Mouse (Mus musculus): ENCODE data around the gene Nphp4. TPM values are rescaled to one million over a fixed set of nuclear protein-coding genes. Genes with fewer than 3 reads are reported as not detected.

Gene Nphp4
- polyA plus RNA-seq, 1 experiment from 2014 or later, result 6.1 TPM

DNA sequence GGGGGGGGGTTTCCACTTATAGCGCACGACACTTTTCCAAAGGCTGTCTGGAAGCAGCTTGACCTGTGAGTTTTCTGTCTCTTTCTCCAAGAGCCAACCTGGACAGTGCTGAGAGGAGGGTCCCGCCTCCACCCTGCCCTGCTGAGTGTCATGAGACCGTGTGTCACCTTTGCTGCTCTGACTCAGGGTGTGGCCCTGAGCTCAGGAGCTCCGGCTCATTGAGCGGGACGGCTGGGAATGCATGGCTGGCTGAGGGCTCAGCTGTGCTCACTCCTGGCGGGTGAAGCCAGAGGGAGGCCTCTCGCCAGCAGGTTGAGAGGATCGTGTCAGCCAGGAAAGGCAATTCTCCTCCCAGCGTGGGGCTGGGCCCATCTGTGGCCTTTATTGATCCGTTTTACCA, 97.8 kb downstream of the Nphp4 start:
- no peak overlapping the region for H3K4me3 ChIP-seq
- no peaks in the 10 kb centered on the region for H3K36me3 ChIP-seq
- H3K4me2 ChIP-seq, result no peak overlapping the region
- H3K27me3 ChIP-seq, result no peaks in the 10 kb centered on the region
- H3K4me1 ChIP-seq (replicated peaks), result peaks cover 6% of the 10 kb centered on the region; the same call in 1 of the 2 replicates
- H3K9me3 ChIP-seq, result no peaks in the 10 kb centered on the region
- no peak overlapping the region for H3K9ac ChIP-seq
- no peak overlapping the region for H3K27ac ChIP-seq (replicated peaks)
- no peak for ATAC-seq (ENCODE audit: low FRiP score, low read depth)
- 48% methylated on average over 12 of the region's 12 CpGs for WGBS

DNA sequence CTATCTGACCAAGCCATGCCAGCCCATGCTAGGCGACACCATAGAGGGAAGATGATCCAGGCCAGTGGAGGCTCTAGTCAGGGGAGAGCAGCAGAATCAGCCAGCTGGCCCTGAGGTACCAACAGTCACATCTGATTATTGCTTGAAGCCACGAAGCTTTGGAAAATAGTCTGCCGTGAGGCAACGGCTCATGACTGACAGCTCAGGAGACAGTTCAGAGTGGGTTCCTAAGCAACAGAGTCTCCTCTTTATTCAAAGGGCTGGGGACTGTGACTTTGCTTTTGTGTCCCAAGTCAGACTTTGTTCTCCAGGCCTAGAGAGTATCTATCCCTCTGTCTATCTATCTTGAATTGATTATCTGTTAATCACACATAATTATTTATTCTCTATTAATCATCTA, 100.3 kb downstream of the Nphp4 start:
- no peak overlapping the region for H3K4me2 ChIP-seq
- ATAC-seq (ENCODE audit: low FRiP score, low read depth), result no peak
- no peaks in the 10 kb centered on the region for H3K9me3 ChIP-seq
- H3K36me3 ChIP-seq, result no peaks in the 10 kb centered on the region
- H3K4me3 ChIP-seq, result no peak overlapping the region
- H3K9ac ChIP-seq, result no peak overlapping the region
- H3K4me1 ChIP-seq (replicated peaks), result 0 out of 2 replicates have a peak, but pooled peaks cover 3% of the 10 kb centered on the region
- H3K27ac ChIP-seq (replicated peaks), result no peak overlapping the region
- 37% methylated on average over 4 of the region's 4 CpGs for WGBS
- H3K27me3 ChIP-seq, result no peaks in the 10 kb centered on the region

DNA sequence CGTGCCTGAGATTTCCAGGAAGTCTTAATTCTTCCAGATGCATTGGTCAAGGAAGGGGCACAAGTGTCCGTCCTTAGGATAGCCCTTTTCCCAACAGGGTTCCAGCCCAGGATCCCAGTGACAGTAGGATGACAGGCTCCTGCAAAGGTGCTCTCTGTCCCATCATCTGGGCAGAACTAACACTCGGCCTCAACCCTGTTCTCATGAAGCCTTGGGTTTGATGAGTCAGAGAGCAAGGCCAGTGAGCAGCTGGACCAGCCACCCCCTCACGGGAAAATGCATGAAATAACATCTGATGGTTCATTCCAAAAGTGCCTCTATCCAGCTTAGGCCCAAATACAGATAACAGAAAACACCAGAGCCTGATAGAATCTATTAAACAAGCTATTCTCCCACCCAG, 103.5 kb downstream of the Nphp4 start:
- Histone ChIP-seq H3K27me3 (no peaks in the 10 kb centered on the region), H3K9ac (no peak overlapping the region), H3K9me3 (no peaks in the 10 kb centered on the region), H3K4me3 (no peak overlapping the region), H3K4me2 (no peak overlapping the region), H3K27ac (replicated peaks) (no peak overlapping the region), H3K36me3 (no peaks in the 10 kb centered on the region), H3K4me1 (replicated peaks) (0 out of 2 replicates have a peak, but pooled peaks cover 3% of the 10 kb centered on the region)
- ATAC-seq (ENCODE audit: low FRiP score, low read depth), result no peak
- WGBS, result 81% methylated on average over 4 of the region's 4 CpGs

DNA sequence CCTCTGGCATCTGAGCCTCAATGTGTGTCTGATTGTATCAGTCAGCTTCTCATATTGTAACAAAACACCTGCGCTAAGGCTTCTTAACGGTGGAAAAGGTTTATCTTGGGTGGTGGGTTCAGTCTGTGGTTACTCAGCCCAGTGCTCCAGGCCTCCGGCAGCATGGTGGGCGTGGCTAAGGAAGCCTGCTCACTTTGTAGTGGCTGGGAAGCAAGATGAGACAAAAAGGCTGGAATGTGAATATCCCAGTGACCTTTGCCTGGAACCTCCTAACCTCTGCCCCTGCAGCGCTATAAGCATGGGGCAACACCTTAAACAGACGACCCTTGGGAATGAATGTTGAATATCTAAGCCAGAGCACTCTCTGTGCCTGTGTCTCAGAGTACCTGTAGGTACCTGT, 105.7 kb downstream of the Nphp4 start:
- ATAC-seq (ENCODE audit: low FRiP score, low read depth), result no peak
- H3K27me3 ChIP-seq, result no peaks in the 10 kb centered on the region
- no peaks in the 10 kb centered on the region for H3K9me3 ChIP-seq
- H3K9ac ChIP-seq, result no peak overlapping the region
- H3K27ac ChIP-seq (replicated peaks), result no peak overlapping the region
- WGBS, result 38% methylated on average over 6 of the region's 6 CpGs
- H3K4me2 ChIP-seq, result no peak overlapping the region
- peaks cover 4% of the 10 kb centered on the region; the same call in 1 of the 2 replicates for H3K4me1 ChIP-seq (replicated peaks)
- H3K36me3 ChIP-seq, result no peaks in the 10 kb centered on the region
- H3K4me3 ChIP-seq, result no peak overlapping the region

DNA sequence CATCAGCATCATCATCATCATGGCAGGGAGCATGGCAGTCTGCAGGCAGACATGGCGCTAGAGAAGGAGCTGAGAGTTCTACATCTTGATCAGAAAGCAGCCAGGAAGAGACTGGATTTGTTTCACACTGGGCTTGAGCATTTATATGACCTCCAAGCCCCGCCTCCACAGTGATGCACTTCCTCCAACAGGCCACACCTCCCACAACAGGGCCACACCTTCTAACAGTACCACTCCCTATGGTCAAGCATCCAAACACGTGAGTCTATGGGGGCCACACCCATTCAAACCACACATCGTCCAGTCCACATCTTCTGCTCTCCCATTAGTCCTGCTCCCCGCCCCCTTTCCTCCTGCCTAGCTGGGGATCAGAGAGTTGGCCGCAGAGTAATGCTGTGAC, 107.1 kb downstream of the Nphp4 start:
- no peak overlapping the region for H3K4me3 ChIP-seq
- H3K27me3 ChIP-seq, result no peaks in the 10 kb centered on the region
- H3K9ac ChIP-seq, result no peak overlapping the region
- no peaks in the 10 kb centered on the region for H3K9me3 ChIP-seq
- H3K4me1 ChIP-seq (replicated peaks), result peaks cover 4% of the 10 kb centered on the region; the same call in 1 of the 2 replicates
- no peaks in the 10 kb centered on the region for H3K36me3 ChIP-seq
- 69% methylated on average over 6 of the region's 6 CpGs for WGBS
- H3K27ac ChIP-seq (replicated peaks), result no peak overlapping the region
- no peak for ATAC-seq (ENCODE audit: low FRiP score, low read depth)
- H3K4me2 ChIP-seq, result no peak overlapping the region

DNA sequence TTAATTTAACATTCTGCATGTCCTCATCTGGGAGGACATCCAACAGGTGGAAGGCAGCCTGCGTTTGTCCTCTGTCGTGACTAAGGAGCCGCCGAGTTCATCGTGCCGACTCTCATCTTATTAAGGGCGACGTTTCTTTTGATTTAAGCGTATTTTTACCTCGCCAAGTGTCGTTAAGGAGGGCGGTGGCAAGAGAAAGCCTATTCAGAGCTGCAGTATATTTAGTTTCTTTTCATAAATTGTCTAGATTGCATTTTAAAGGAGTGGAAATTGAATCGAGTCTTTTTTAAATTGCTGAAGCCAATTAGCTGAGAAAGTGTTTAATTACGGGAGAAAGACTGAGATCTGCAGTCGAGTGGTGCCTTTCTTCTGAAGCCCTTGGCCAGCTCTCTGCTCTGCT, 109.0 kb downstream of the Nphp4 start:
- WGBS, result 54% methylated on average over 15 of the region's 15 CpGs

DNA sequence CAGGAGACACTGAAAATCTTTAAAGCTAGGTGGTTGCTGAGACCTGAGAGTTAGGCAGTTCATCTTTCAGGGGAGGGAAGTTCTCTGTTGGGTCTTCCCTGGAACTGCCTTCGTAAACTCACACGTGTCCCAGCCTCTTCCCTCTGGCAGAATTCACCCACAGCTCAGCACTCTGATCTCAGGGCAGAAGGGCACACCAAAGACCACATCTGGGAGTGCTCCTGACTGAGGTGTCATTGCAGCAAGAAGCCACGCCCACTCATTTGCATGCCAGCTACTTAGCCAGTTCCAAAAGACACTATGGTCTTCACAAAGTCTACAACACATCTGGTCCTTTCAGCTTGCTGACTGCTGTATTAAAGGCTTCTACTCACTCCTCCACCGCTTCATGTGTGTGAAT, 109.7 kb downstream of the Nphp4 start:
- no peaks in the 10 kb centered on the region for H3K27me3 ChIP-seq
- peaks cover 4% of the 10 kb centered on the region; the same call in 1 of the 2 replicates for H3K4me1 ChIP-seq (replicated peaks)
- H3K4me3 ChIP-seq, result no peak overlapping the region
- ATAC-seq (ENCODE audit: low FRiP score, low read depth), result no peak
- 43% methylated on average over 4 of the region's 4 CpGs for WGBS
- no peak overlapping the region for H3K4me2 ChIP-seq
- no peaks in the 10 kb centered on the region for H3K36me3 ChIP-seq
- H3K9ac ChIP-seq, result no peak overlapping the region
- H3K9me3 ChIP-seq, result no peaks in the 10 kb centered on the region
- H3K27ac ChIP-seq (replicated peaks), result no peak overlapping the region; the same call in 1 of the 2 replicates

More for the DNA sequence above, 109.0 kb downstream of the Nphp4 start:
- Histone ChIP-seq H3K4me1 (replicated peaks) (peaks cover 4% of the 10 kb centered on the region; the same call in 1 of the 2 replicates), H3K27me3 (no peaks in the 10 kb centered on the region), H3K9me3 (no peaks in the 10 kb centered on the region), H3K36me3 (no peaks in the 10 kb centered on the region), H3K4me2 (no peak overlapping the region), H3K27ac (replicated peaks) (peak overlapping the region; percentile 2; the same call in 1 of the 2 replicates), H3K4me3 (no peak overlapping the region), H3K9ac (no peak overlapping the region)
- ATAC-seq (ENCODE audit: low FRiP score, low read depth), result no peak

DNA sequence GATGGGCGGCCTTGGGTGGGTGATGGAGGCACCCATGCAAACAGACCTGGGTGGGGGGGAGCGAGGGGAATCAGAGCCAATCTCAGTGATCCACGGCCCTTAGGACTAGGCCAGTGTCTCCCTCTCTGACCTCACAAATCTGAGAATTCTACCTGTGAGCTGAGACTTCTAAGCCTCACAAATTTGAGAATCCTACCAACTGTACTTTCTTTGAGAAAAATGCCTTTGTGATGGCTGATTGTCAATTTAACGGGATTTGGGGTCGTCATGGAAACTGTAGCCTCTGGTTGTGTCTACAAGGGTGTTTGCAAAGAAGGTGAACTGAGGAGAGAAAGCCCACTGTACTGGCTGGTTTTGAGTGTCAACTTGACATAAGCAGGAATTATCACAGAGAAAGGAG, 127.8 kb downstream of the Nphp4 start:
- Histone ChIP-seq H3K4me1 (replicated peaks) (no peaks in the 10 kb centered on the region), H3K4me3 (no peak overlapping the region), H3K4me2 (no peak overlapping the region), H3K9ac (no peak overlapping the region), H3K36me3 (no peaks in the 10 kb centered on the region), H3K27me3 (no peaks in the 10 kb centered on the region), H3K9me3 (no peaks in the 10 kb centered on the region), H3K27ac (replicated peaks) (no peak overlapping the region)
- no peak for ATAC-seq (ENCODE audit: low FRiP score, low read depth)
- WGBS, result 79% methylated on average over 5 of the region's 5 CpGs

DNA sequence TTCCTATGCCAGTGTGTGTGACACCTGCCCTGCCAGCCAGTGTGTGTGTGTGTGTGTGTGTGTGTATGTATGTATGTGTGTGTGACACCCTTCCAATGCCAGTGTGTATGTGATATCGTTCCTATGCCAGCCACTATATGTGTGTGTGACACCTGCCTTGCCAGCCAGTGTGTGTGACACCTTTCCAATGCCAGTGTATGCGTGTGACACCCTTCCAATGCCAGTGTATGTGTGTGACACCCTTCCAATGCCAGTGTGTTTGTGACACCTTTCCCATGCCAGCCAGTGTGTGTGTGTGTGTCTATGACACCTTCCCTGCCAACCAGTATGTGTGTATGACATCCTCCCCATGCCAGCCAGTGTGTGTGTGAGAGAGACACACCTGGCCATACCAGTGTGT, 132.7 kb downstream of the Nphp4 start:
- Histone ChIP-seq H3K9me3 (no peaks in the 10 kb centered on the region), H3K4me3 (no peak overlapping the region), H3K9ac (no peak overlapping the region), H3K36me3 (no peaks in the 10 kb centered on the region), H3K27me3 (no peaks in the 10 kb centered on the region), H3K4me2 (no peak overlapping the region), H3K27ac (replicated peaks) (no peak overlapping the region), H3K4me1 (replicated peaks) (no peaks in the 10 kb centered on the region)
- no peak for ATAC-seq (ENCODE audit: low FRiP score, low read depth)
- WGBS, result 79% methylated on average over 2 of the region's 2 CpGs

DNA sequence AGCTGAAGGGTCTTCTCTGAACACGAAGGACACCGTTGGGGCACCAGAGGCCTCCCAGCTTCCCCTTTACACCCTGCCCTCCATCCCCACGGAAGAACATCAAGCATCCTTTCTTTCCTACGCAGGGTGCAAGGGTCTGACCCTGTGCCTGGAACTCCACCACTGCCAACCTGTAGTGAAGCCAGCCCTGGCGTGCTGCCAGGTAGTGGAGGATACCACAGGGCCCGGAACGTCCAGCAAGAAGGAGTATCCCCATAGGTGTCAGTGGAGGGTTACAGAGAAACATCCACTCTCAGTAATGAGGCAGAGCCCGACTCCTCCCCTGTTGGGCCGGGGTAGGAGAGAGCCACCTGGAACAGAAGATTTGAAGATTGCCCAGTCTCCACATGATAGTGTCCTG, 133.5 kb downstream of the Nphp4 start:
- no peaks in the 10 kb centered on the region for H3K27me3 ChIP-seq

More for the DNA sequence above, 133.5 kb downstream of the Nphp4 start:
- H3K4me1 ChIP-seq (replicated peaks), result no peaks in the 10 kb centered on the region
- H3K9me3 ChIP-seq, result no peaks in the 10 kb centered on the region
- no peak overlapping the region for H3K4me2 ChIP-seq
- ATAC-seq (ENCODE audit: low FRiP score, low read depth), result no peak
- H3K9ac ChIP-seq, result no peak overlapping the region
- no peak overlapping the region for H3K27ac ChIP-seq (replicated peaks)
- WGBS, result 85% methylated on average over 9 of the region's 9 CpGs
- no peaks in the 10 kb centered on the region for H3K36me3 ChIP-seq
- H3K4me3 ChIP-seq, result no peak overlapping the region

Other genes with a start within 250 kb of the Nphp4 start
- 18.4 and 21.7 TPM in 2 replicates for gene Gpr153, start 202.5 kb upstream of the Nphp4 start, polyA plus RNA-seq (2015; fragmentation: Nextera tagmentation; extraction: Ambion mirVana)
- 0.47 and 3.0 TPM in 2 replicates for gene Hes3, start 185.0 kb upstream of the Nphp4 start, polyA plus RNA-seq (2015; fragmentation: Nextera tagmentation; extraction: Ambion mirVana)
- gene Icmt, start 179.5 kb upstream of the Nphp4 start, polyA plus RNA-seq (2015; fragmentation: Nextera tagmentation; extraction: Ambion mirVana), result 18.3 and 22.2 TPM in 2 replicates
- gene Rnf207, start 157.7 kb upstream of the Nphp4 start, polyA plus RNA-seq (2015; fragmentation: Nextera tagmentation; extraction: Ambion mirVana), result 8.6 and 8.8 TPM in 2 replicates
- 135 and 176 TPM in 2 replicates for gene Rpl22, start 151.0 kb upstream of the Nphp4 start, polyA plus RNA-seq (2015; fragmentation: Nextera tagmentation; extraction: Ambion mirVana)
- 57.4 and 61.8 TPM in 2 replicates for gene Chd5, start 138.1 kb upstream of the Nphp4 start, polyA plus RNA-seq (2015; fragmentation: Nextera tagmentation; extraction: Ambion mirVana)
- 30.8 and 34.5 TPM in 2 replicates for gene Kcnab2, start 1.2 kb downstream of the Nphp4 start, polyA plus RNA-seq (2015; fragmentation: Nextera tagmentation; extraction: Ambion mirVana)